Mouse (Mus musculus) thymus, adult 2 months (tissue): ENCODE results near the gene Ccl25.

Source experiments
- CTCF ChIP-seq: fragments of 200-500 bp; IDR thresholded peaks from 2 replicates; pipeline ENCODE4 v1.5.1; 2012; ENCODE audit warnings: mild to moderate bottlenecking, control low read depth, low read length, moderate library complexity, borderline replicate concordance; ENCODE audit not compliant: control insufficient read depth, poor library complexity, insufficient read depth; ENCODE audit errors: extremely low read depth
- POLR2A ChIP-seq: fragments of 200-500 bp; IDR thresholded peaks from 2 replicates; pipeline ENCODE4 v1.6.1; 2012; ENCODE audit warnings: mild to moderate bottlenecking, low read length, control low read depth, moderate library complexity; ENCODE audit not compliant: control insufficient read depth, poor library complexity, insufficient read depth; ENCODE audit errors: extremely low read depth

- TF ChIP-seq CTCF (no peak), POLR2A (no peak)
Measured at GRCm38 (mm10) chr8:4318124-4318523, 6.9 kb upstream of the Ccl25 start.
